Mouse (Mus musculus) CH12.LX (cell line): ENCODE measurements around the gene Gsto1.

Experiments used
- MAFK ChIP-seq: IDR thresholded peaks from 2 replicates; pipeline ENCODE4 v1.6.1; 2011; ENCODE audit warnings: low read length, improper control_type of control experiment; ENCODE audit not compliant: insufficient replicate concordance
- MAX ChIP-seq: IDR thresholded peaks from 2 replicates; pipeline ENCODE4 v1.6.1; 2011; ENCODE audit warnings: low read length, improper control_type of control experiment
- POLR2A ChIP-seq: IDR thresholded peaks from 2 replicates; pipeline ENCODE4 v1.6.1; 2011; ENCODE audit warnings: low read depth, mild to moderate bottlenecking, improper control_type of control experiment, low read length
- ZC3H11A ChIP-seq: IDR thresholded peaks from 2 replicates; pipeline ENCODE4 v1.6.1; 2012; ENCODE audit warnings: low read depth, mild to moderate bottlenecking, inconsistent platforms, low read length, improper control_type of control experiment
- ZMIZ1 ChIP-seq: IDR thresholded peaks from 2 replicates; pipeline ENCODE4 v1.6.1; 2012; ENCODE audit warnings: low read depth, mild to moderate bottlenecking, inconsistent platforms, low read length, improper control_type of control experiment

GRCm38 (mm10) chr19:47907596-47907995, 52.8 kb downstream of the Gsto1 start:
- TF ChIP-seq POLR2A, result no peak
- TF ChIP-seq ZMIZ1, result no peak
- no peak for TF ChIP-seq MAFK
- no peak for TF ChIP-seq MAX
- TF ChIP-seq ZC3H11A, result no peak
